Mouse (Mus musculus) spleen, embryonic (tissue): ENCODE measurements around the gene Csnk2b.

Experiments used
- CTCF ChIA-PET: fragments of 350-600 bp; sonication (Branson Sonifier 250); formaldehyde crosslinking; loops from one replicate; lab custom pipeline; 2022; lab: Charles Lee

Gene Csnk2b

GRCm38 (mm10) chr17:35121871-35122303, at the start of gene Csnk2b:
Csnk2b (minus strand) TSS chr17:35122053.
- CTCF ChIA-PET = no interaction called here

DNA sequence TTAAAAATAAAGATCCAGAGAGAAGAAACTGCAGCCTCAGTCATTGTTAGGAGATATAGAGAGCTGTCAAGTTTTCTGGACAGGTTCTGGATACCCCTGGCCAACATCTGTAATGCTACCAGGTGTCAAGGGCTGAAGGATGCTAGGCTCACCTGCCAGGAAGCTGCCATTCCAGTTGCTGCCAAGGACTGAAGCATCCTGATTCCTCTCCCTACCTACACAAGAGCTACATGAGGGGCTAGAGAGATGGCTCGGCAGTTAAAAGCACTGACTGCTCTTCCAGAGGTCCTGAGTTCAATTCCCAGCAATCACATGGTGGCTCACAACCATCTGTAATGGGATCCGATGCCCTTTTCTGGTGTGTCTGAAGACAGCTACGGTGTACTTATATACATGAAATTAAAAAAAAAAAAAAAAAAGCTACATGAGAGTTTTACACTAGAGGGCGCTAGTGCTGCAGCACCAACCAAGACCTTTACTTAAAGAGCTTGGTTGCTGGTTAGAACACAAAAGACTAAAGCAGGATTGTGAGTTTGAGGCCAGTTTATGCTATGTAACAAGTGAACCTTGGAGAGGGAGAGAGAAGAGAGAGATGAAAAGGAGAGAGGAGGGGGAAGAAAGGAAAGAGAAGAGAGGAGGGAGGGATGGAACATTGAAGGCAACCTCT, 46.8 kb upstream of the Csnk2b start:
- CTCF ChIA-PET = interaction anchor here (0.6 to 1.9 kb wide), 10 partner anchors 10 to 131 kb away, joined by 3 to 12 read pairs (median 4); partner anchors contain the start of gene Atp6v1g2

DNA sequence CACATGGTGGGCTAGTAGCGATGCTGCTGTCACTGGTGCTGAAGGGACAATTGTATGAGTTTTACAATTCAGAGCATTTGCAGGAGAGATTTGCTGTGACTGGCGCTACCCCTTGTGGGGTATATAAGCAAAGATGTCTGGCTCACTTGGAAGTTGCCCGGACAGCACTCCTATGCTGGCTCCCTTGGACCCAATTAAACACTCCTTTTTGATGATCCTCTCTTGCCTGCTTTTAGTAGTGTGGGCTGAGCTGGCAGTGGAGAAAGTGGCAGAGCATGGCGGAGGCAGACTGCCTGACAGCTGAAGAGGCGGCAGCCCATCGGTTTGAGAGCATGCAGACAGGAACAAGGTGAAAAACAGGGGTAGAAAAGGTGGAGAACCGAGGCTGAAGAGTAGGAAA, 45.9 kb upstream of the Csnk2b start:
- CTCF ChIA-PET = interaction anchor here (1.1 to 1.9 kb wide), 4 partner anchors 21 to 78 kb away, joined by 3 to 12 read pairs (median 5); partner anchors contain the start of gene Atp6v1g2

GRCm38 (mm10) chr17:35166352-35167035, 44.6 kb upstream of the Csnk2b start:
- CTCF ChIA-PET = interaction anchor here (0.6 to 1.6 kb wide), 5 partner anchors 23 to 970 kb away, joined by 3 to 8 read pairs (median 4); no protein-coding TSS in a partner anchor

DNA sequence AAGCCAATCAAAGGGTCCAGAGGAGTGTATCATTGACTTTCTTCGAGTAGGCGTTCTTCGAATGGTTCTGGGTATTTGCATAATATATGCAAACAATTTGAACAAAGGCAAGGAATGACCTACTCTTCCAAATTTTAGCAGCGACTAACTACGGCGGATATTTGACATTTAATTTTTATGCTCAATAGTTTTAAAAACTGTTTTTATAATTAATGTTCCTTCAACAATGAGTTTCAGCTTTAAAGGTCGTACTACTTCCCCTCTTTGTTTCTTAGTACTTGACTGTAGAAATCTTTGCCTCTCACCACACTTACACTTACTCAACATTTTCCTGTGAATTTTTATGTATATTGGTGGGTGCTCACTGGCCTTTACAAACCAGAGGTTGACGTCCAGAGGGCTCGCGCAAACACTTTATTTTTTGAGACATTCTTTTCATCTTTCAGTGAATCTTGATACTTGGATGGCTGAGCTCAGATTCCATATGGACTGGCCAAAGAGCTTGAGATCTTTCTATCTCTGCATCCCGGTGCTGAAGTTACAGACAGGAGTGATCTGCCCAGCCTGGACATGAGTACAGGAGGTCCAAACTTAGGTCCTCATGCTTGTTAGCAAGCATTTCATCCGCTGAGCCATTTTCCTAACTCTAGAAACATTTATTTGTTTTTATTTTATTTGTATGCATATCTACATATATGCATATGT, 43.8 kb upstream of the Csnk2b start:
- CTCF ChIA-PET = interaction anchor here (0.5 to 1.6 kb wide), 3 partner anchors 24 to 67 kb away, joined by 3 to 4 read pairs (median 4); no protein-coding TSS in a partner anchor

GRCm38 (mm10) chr17:35164568-35165450, 43.0 kb upstream of the Csnk2b start, which contains the start of gene Prrc2a:
Prrc2a (minus strand) TSS chr17:35164897.
- CTCF ChIA-PET = interaction anchor here (0.8 kb wide), 1 partner anchor 58 kb away, joined by 3 read pairs; no protein-coding TSS in a partner anchor

- CTCF ChIA-PET = interaction anchor here (0.8 kb wide), 1 partner anchor 58 kb away, joined by 3 read pairs; no protein-coding TSS in a partner anchor
Measured at GRCm38 (mm10) chr17:35164218-35164567, 42.3 kb upstream of the Csnk2b start.

DNA sequence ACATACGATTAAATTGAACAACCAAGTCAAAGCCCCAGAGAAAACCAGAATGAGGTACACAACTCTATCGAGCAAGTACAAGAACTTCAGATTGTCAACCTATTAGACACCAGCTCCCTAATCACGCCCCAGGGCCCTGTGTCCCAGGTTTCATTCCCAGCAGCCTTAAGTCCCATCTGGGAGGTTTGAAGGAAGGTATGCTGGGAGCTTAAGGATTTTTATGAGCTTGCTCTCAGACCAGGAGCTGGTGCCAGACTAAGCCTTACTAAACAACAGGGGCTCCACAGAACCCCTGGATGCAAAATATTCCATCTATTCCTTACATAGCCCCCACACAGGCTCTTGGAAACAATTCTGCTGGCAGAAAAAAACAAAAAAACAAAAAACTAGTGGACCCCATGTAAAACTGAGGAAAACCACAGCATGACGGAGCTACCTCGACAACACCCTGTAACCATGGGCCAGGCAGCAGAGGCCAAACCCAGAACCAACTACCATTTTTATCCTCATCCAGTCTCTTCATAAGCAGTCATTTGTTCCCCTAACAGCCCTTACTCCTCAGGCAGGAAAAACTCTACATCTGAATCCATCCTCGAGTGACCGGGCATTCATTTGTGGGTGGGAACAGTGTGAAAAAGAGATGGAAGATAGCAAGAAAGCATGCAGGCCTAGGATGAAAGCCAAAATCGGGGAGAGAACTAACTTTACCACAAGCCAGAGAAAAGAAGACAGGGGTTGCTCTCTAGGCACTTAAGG, 41.7 kb upstream of the Csnk2b start:
- CTCF ChIA-PET = interaction anchor here (0.8 kb wide), 1 partner anchor 57 kb away, joined by 3 read pairs; no protein-coding TSS in a partner anchor

DNA sequence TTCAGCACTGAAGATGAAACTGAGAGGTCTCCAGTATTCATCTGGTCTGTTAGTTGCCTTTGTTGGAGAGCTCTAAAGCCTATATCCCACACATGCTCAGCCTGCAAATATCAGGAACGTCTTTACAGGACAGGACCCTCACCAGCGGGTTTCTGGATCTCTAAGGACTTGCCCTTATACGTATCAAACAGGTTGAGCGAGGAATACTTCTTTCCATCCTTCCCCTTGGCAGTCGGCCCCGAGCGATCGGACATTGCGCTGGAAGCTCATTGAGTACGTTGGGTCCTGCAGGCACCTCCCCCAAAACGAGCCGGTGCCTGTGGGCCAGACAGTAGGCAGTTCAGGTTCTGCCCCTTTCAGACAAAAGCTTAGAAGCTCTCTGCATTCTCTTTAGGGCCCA, 40.9 kb upstream of the Csnk2b start:
- CTCF ChIA-PET = no interaction called here

DNA sequence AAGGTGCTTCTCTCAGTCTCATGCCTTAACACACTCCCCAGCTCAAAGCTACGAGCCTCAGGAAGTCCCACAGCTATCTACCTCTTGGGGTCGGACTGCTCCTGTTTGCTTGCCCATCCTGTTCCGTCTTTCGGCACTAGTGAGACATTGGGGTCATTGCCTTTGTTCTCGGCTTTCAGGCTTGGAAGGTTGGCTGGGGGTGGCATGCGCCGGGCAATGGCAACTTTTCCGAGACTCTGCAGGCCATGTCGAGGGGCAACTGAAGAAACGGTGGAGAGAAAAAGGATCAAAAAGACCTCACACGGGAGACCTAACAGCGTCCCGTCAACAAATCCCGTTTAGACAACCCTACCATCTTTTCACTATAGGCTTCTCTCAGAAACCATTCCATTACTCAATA, 40.3 kb upstream of the Csnk2b start:
- CTCF ChIA-PET = no interaction called here

DNA sequence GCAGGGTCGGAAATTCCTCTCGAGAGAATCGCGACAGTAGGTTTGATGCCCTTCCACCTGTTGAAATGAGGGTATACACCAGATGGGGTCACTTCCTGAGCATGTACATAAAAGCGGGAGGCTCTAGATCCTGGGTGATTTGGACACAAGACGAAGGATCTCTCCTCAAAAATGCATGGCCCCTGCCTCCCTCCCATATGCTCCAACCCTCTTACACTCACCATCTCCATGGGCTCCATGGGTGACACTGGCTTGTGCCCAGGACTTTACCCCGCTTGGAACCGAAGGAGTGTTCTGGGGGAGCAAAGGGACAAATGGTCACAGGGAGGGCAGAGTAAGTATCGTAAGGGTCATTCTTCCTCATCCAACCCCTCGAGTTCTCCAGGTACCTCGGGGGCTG, 39.6 kb upstream of the Csnk2b start:
- CTCF ChIA-PET = no interaction called here

- CTCF ChIA-PET = interaction anchor here (0.6 kb wide), 1 partner anchor 54 kb away, joined by 3 read pairs; no protein-coding TSS in a partner anchor
Measured at GRCm38 (mm10) chr17:35159638-35160037, 37.8 kb upstream of the Csnk2b start.

GRCm38 (mm10) chr17:35158850-35159593, 37.2 kb upstream of the Csnk2b start:
- CTCF ChIA-PET = no interaction called here

DNA sequence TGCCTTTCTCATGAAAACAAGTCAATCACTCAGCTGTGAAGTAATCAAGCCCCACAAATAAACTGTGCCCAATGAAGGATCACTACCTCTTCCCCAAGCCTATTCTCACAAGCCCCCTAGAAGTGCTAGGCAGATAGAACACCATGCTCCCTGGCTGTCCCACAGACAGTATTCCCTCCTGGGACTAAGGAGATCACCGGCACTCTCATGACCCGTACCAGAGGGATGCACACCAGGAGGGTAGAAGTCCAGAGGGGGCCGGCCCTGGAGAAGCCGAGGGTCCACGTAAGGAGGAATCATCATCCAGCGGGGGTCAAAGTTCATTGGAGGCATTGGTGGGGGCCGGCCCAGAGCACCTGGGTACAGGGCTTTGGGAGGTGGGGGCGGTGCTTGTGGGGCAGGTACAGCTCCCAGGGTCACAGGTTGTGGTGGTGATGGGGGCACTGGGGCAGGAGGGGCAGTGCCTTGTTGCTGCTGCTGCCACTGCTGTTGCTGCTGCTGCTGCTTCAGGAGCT, 35.9 kb upstream of the Csnk2b start:
- CTCF ChIA-PET = no interaction called here

DNA sequence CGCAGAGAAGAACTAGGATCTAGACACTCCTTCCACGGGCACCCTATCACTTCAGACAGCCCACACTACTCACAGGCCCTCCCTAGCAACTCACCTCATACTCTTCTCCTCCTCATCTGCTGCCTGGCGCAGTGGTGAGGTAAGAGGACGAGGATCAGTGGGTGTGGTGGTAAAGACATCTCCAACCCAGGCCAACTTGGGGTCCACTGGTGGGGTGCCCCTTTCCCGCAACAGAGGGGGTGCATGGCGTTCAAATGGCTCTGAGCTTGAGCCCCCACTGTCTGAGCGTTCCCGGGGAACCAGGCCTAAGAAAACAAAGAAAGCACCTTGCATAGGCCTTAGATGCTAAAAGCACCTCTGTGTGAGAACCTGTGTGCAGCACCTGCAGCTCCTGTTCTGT, 35.4 kb upstream of the Csnk2b start:
- CTCF ChIA-PET = no interaction called here

DNA sequence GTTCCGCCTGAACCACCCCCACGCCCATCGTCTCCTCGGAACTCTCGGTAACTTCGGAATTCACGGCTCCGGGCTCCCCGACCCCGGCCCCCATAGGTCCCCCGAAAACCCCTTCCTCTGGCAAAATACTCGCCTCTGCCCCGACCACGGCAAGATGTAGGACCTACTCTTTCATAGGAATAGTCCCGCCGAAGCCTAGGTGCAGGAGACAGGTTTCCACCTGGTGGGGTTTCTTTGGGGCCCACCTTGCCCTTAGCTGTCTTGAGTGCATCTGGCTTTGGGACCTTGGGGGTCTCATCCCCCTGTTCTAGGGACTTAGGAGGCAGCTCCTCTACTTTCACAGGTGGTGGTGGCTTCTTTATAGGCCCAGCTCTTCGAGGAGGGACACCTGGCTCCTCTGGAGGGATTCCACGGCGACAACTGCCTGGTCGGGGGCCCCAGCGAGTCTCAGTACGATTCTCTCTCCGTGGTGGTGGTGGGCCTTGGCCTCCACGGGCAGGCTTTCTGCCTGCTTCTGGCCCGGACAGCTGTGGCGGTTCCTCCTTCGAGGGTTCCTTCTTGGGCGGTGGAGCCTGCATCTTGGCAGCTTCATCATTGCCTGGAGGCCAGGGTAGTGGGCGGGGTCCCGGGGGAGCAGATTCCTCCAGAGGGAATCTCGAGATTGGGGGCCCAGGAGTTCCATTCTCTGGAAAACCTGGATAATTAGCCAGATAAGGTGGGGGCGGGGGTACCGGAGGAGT, 34.8 kb upstream of the Csnk2b start:
- CTCF ChIA-PET = interaction anchor here (0.6 kb wide), 1 partner anchor 208 kb away, joined by 11 read pairs; no protein-coding TSS in a partner anchor

DNA sequence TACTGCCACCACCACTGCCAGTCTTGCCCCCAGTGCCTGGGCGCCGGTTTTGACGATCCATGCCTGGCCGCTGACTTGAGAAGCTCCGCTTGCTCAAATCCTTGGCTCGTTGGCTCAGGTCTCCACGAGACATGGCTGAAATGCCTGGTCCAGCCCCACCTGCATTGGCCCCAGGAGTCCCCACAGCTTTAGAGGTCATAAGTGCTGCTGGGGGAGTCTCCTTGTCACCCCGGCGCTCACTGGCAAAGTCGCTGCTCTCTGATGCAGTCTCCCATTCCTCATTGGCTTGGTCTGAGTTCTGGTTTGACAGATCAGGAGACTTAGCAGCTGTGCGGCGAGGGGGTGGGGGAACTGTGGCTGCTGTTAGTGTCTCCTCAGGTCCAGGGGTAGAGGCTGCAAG, 33.6 kb upstream of the Csnk2b start:
- CTCF ChIA-PET = interaction anchor here (0.5 kb wide), 1 partner anchor 80 kb away, joined by 3 read pairs; the partner anchor contains the start of gene Nfkbil1

- CTCF ChIA-PET = interaction anchor here (0.6 kb wide), 1 partner anchor 17 kb away, joined by 3 read pairs; no protein-coding TSS in a partner anchor
Measured at GRCm38 (mm10) chr17:35154616-35155015, 32.8 kb upstream of the Csnk2b start.
